Mouse (Mus musculus) midbrain, embryonic 12.5 days (tissue): ENCODE measurements at regions not wholly inside any gene's neighbourhood (a gene's known extent, or its start where the extent isn't known, plus 50 kb on each side); places are given as distances from the start of the nearest gene placed in this dataset.

ENCODE experiments used
- ATAC-seq: fragments of 200-750 bp; cut with Nextera tagmentation; 2 replicates; pipeline ENCODE4 v1.8.0; 2017; ENCODE audit warnings: low read depth, moderate TSS enrichment, moderate library complexity; ENCODE audit not compliant: low FRiP score
- H3K27ac ChIP-seq: fragments of 300-500 bp; sonication (generic); replicated peaks from 2 replicates; pipeline ENCODE4 v1.5.1; 2016; ENCODE audit warnings: mild to moderate bottlenecking
- H3K27me3 ChIP-seq: fragments of 300-500 bp; sonication (generic); 2 replicates; pipeline ENCODE4 v1.6.1; 2016; ENCODE audit warnings: mild to moderate bottlenecking
- H3K36me3 ChIP-seq: fragments of 300-500 bp; sonication (generic); 2 replicates; pipeline ENCODE4 v1.6.1; 2016
- H3K4me1 ChIP-seq: fragments of 300-500 bp; sonication (generic); 2 replicates; pipeline ENCODE4 v1.6.1; 2016
- H3K4me2 ChIP-seq: fragments of 300-500 bp; sonication (generic); replicated peaks from 2 replicates; pipeline ENCODE4 v1.6.1; 2016; ENCODE audit warnings: mild to moderate bottlenecking, moderate library complexity
- H3K4me3 ChIP-seq: fragments of 300-500 bp; sonication (generic); 2 replicates; pipeline ENCODE4 v1.5.1; 2016; ENCODE audit warnings: mild to moderate bottlenecking
- H3K9ac ChIP-seq: fragments of 300-500 bp; sonication (generic); replicated peaks from 2 replicates; pipeline ENCODE4 v1.6.1; 2016; ENCODE audit warnings: mild to moderate bottlenecking, moderate library complexity
- H3K9me3 ChIP-seq: fragments of 300-500 bp; sonication (generic); 2 replicates; pipeline ENCODE4 v1.6.1; 2016; ENCODE audit warnings: mild to moderate bottlenecking
- WGBS: fragments of 180-500 bp; shearing (Covaris S2); methylation state at CpG from one replicate; pipeline ENCODE4 v1.1.7; 2016; 5-methylcytosine and 5-hydroxymethylcytosine counted together

DNA sequence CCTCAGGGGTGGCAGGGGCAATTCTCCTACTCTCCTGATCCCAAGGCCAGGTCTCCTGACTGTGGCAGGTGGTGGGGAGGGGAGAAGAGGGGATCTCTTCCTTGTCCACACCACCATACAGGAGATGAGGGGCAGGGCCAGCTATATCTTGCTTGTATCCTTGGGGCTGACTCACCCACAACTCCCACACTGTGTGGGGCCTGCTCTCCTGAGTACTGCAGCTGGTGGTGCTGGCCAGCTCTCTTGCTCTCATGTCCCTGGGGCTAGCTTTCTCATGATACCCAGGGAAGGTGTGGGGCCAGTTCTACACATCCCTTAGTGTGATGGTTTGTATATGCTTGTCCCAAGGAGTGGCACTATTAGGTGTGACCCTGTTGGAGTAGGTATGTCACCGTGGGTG lies 177.4 kb downstream of the Shq1 start:
- Histone ChIP-seq H3K27me3 (peaks cover 10% of the 10 kb centered on the region), H3K9me3 (no peaks in the 10 kb centered on the region), H3K9ac (no peak overlapping the region), H3K4me1 (peaks cover 5% of the 10 kb centered on the region; the same call in 1 of the 2 replicates), H3K4me3 (no peak overlapping the region), H3K27ac (no peak overlapping the region), H3K4me2 (no peak overlapping the region), H3K36me3 (no peaks in the 10 kb centered on the region)
- ATAC-seq = no peak
- WGBS = 65% methylated on average over 1 of the region's 1 CpGs

DNA sequence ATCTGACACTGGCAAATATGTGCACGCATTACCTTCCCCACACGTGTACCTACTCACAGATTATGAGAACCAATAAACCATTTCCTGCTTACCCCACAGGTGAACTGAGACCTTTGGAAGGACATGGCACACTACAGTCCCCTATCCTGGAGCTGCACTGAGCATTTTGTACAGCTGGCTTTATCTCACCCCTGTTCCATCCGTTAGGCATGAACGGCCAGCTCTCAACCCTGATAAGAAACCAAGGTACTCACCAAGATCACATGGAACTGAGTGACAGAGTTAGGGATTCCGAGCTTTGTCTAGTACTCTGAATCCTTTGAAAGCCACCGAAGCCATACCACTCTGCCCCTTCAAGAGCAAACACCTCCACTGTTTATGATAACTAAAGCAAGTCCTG lies 179.1 kb downstream of the Shq1 start:
- Histone ChIP-seq H3K9ac (no peak overlapping the region), H3K4me1 (peaks cover 5% of the 10 kb centered on the region; the same call in 1 of the 2 replicates)
- no peak for ATAC-seq

DNA sequence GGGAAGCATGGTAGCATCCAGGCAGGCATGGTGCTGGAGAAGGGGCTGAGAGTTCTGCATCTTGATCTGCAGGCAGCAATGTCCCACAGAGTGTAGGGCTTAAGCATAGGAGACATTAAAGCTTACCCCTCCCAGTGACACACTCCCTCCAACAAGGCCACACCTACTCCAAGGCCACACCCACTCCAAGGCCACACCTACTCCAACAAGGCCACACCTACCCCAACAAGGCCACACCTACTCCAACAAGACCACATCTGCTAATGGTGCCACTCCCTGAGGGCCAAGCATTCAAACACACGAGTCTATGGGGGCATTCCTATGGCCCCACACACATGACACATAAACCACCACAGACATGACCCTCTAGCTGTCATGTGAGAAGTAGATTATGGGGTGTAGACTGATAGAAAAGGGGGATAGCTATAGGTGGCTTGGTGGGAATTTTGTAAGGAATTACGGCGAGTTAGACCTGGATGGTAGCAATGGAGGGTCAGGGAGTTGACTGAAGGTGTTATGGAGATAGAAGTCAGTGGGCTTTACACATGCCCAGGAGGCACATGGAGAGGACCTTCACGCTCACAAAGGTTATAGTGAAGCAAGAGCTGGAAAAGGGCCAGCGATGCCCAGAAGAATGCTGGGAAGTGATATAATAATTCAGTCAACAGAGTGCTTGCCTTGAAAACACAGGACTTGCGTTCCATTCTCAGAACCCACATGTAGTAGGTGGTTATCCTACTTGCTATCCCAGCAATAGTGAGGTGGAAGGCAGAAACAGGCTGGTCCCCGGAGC lies 179.8 kb downstream of the Shq1 start:
- ATAC-seq = no peak
- Histone ChIP-seq H3K27ac (no peak overlapping the region), H3K9ac (no peak overlapping the region), H3K27me3 (peaks cover 3% of the 10 kb centered on the region; the same call in 1 of the 2 replicates), H3K4me1 (peaks cover 5% of the 10 kb centered on the region; the same call in 1 of the 2 replicates), H3K36me3 (no peaks in the 10 kb centered on the region), H3K4me2 (no peak overlapping the region), H3K9me3 (0 out of 2 replicates have a peak, but pooled peaks cover under 1% of the 10 kb centered on the region), H3K4me3 (no peak overlapping the region)
- 95% methylated on average over 7 of the region's 7 CpGs for WGBS

More for the DNA sequence above, 179.1 kb downstream of the Shq1 start:
- no peaks in the 10 kb centered on the region for H3K36me3 ChIP-seq
- no peak overlapping the region for H3K4me3 ChIP-seq
- peaks cover 3% of the 10 kb centered on the region; the same call in 1 of the 2 replicates for H3K27me3 ChIP-seq
- H3K4me2 ChIP-seq = no peak overlapping the region
- 93% methylated on average over 6 of the region's 6 CpGs for WGBS
- H3K27ac ChIP-seq = no peak overlapping the region
- no peaks in the 10 kb centered on the region for H3K9me3 ChIP-seq

DNA sequence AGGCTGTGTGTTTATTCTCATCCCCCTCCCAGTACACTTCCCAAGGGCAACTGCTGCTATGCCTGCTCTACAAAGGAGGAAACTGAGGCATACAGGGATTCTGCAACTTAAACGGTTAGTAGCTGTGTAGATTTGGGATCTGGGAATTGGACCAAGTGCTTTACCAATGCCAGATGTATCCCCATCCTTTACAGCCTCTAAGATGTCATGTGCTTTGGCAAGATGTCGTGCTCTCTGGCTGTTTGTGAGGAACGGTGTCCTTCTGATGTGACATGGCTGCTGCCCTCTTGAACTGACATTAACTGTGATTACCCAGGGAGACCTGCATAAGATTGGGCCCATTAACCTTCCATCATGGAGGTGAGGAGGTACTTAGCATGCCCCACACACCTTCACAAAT lies 187.1 kb downstream of the Shq1 start:
- Histone ChIP-seq H3K36me3 (no peaks in the 10 kb centered on the region), H3K27me3 (peaks cover 26% of the 10 kb centered on the region; the same call in 1 of the 2 replicates), H3K9me3 (peaks cover 17% of the 10 kb centered on the region; the same call in 1 of the 2 replicates), H3K4me2 (no peak overlapping the region), H3K4me1 (no peaks in the 10 kb centered on the region), H3K4me3 (no peak overlapping the region), H3K27ac (no peak overlapping the region), H3K9ac (no peak overlapping the region)
- no peak for ATAC-seq
- 80% methylated on average over 3 of the region's 3 CpGs for WGBS

DNA sequence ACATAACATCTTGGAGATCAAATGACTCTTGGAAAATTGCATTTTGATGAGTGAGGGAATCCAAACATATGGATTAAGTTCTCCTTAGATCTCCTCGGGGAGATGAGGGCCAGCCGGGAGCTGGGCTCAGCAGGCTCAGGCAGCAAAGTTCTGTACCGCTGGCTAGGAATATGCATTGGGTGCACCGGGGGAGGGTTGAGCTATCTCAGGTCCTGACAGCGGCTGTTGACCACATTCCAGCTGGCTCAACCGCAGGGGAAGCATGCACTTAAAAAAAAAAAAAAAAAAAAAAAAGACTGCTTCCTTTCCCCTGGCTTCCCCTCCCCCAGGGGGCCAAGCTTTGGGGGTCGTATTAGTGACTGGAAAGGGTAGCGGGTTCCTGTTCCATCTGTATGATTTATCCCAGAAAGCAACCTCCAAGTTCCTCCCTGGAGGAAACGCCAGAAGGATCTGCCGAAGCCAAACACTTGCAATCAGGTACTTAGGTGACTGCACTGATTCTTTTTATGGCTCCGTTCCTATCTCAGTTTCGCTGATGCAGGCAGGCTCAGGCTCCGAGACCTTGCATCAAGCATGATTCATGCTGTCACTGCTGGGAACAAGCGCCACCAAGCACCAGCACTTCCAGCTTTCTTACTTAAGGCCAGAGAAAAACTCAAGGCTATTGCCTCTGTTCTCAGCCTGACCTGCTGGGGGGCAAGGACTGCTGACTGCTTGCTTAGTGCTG lies 187.7 kb downstream of the Shq1 start:
- ATAC-seq = no peak

DNA sequence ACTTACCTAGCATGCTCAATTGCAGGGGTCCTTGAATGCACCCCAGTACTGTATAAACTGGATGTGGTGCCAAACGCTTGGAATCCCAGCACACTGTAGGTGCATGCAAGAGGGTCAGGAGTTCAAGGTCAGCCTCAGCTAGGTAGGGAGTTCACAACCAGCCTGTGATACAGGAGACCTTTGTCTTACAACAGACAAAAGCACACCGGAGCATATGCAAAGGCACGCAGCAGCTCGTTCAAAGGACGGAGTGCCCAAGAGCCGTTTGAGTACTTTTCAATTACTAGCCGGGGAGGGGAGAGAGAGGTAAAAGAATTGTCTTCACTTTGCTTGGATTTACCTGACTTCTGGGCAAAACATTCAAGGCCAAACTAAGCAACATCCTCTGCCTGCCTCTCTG lies 188.4 kb downstream of the Shq1 start:
- Histone ChIP-seq H3K4me3 (no peak overlapping the region), H3K36me3 (no peaks in the 10 kb centered on the region), H3K9ac (no peak overlapping the region), H3K27ac (no peak overlapping the region), H3K27me3 (peaks cover 26% of the 10 kb centered on the region; the same call in 1 of the 2 replicates), H3K4me1 (no peaks in the 10 kb centered on the region), H3K9me3 (peaks cover 17% of the 10 kb centered on the region; the same call in 1 of the 2 replicates), H3K4me2 (no peak overlapping the region)
- WGBS = 29% methylated on average over 7 of the region's 7 CpGs
- no peak for ATAC-seq

More for the DNA sequence above, 187.7 kb downstream of the Shq1 start:
- Histone ChIP-seq H3K4me3 (no peak overlapping the region), H3K9me3 (peaks cover 17% of the 10 kb centered on the region; the same call in 1 of the 2 replicates), H3K27ac (no peak overlapping the region), H3K36me3 (no peaks in the 10 kb centered on the region), H3K9ac (no peak overlapping the region), H3K27me3 (peaks cover 26% of the 10 kb centered on the region; the same call in 1 of the 2 replicates), H3K4me2 (no peak overlapping the region), H3K4me1 (no peaks in the 10 kb centered on the region)
- 20% methylated on average over 14 of the region's 14 CpGs for WGBS

DNA sequence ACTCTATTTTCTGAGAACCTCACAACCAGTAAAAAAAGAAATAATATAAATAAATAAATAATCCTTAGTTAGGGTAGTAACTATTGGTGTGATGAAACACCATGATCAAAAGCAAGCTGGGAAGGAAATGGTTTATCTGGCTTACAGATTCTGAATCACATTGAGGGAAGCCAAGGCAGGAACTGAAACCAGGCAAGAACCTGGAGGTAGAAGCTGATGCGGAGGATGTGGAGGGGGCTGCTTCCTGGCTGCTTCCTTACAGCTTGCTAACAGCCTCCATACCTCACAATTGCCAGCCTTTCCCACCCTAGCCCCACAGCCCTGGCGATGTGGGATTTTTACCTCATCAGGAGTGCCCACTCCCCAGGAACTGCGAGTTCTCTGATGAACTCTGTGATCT lies 190.4 kb downstream of the Shq1 start:
- H3K4me1 ChIP-seq = no peaks in the 10 kb centered on the region
- no peak overlapping the region for H3K9ac ChIP-seq
- no peak for ATAC-seq
- no peaks in the 10 kb centered on the region for H3K36me3 ChIP-seq
- 88% methylated on average over 3 of the region's 3 CpGs for WGBS
- H3K27ac ChIP-seq = no peak overlapping the region
- H3K9me3 ChIP-seq = peaks cover 11% of the 10 kb centered on the region; the same call in 1 of the 2 replicates
- peaks cover 31% of the 10 kb centered on the region for H3K27me3 ChIP-seq
- no peak overlapping the region for H3K4me3 ChIP-seq
- H3K4me2 ChIP-seq = no peak overlapping the region

DNA sequence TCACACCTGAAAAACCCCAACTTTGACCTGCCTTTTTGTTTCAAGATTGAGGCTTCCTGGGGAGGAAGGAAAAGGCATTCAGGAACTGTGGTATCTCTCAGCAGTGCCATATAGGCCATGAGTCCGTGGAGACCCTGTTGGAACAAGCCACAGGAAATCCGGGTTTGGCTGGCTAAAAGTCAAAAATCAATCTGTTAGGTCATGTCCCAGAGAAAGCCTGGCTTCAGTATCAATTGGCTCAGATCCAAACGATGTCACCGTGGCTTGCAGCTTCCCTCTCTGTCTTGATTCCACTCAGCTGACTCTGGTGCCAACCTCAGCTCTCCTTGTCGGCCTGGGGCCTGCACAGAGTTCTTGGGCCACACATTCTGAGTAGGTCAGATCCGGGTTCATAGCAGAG lies 191.1 kb downstream of the Shq1 start:
- Histone ChIP-seq H3K27me3 (peaks cover 31% of the 10 kb centered on the region), H3K4me1 (no peaks in the 10 kb centered on the region), H3K4me3 (no peak overlapping the region), H3K27ac (no peak overlapping the region), H3K36me3 (no peaks in the 10 kb centered on the region), H3K4me2 (no peak overlapping the region), H3K9me3 (0 out of 2 replicates have a peak, but pooled peaks cover 4% of the 10 kb centered on the region), H3K9ac (no peak overlapping the region)
- WGBS = 66% methylated on average over 6 of the region's 6 CpGs
- ATAC-seq = no peak

DNA sequence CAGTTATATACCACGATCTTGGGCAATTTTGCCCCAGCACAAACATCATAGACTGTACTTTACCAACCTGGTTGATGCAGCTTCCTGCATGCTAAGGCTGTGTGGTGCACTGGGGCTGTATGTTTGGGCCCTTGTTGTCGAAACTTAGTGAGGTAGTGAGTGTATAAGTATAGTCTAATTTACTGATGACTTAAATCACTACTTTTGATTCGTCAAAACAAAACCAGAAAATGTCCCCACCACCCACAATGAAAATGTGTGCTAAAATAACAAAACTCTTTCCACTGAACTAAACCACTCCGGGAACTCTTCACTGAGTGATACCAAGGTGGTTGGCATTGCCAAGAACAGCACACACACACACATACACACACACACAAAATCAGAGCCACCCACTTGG lies 191.5 kb downstream of the Shq1 start:
- Histone ChIP-seq H3K4me2 (no peak overlapping the region), H3K4me3 (no peak overlapping the region), H3K27ac (no peak overlapping the region), H3K36me3 (no peaks in the 10 kb centered on the region), H3K27me3 (peaks cover 29% of the 10 kb centered on the region), H3K4me1 (0 out of 2 replicates have a peak, but pooled peaks cover 2% of the 10 kb centered on the region), H3K9ac (no peak overlapping the region), H3K9me3 (no peaks in the 10 kb centered on the region)
- no peak for ATAC-seq
- 87% methylated on average over 4 of the region's 4 CpGs for WGBS

DNA sequence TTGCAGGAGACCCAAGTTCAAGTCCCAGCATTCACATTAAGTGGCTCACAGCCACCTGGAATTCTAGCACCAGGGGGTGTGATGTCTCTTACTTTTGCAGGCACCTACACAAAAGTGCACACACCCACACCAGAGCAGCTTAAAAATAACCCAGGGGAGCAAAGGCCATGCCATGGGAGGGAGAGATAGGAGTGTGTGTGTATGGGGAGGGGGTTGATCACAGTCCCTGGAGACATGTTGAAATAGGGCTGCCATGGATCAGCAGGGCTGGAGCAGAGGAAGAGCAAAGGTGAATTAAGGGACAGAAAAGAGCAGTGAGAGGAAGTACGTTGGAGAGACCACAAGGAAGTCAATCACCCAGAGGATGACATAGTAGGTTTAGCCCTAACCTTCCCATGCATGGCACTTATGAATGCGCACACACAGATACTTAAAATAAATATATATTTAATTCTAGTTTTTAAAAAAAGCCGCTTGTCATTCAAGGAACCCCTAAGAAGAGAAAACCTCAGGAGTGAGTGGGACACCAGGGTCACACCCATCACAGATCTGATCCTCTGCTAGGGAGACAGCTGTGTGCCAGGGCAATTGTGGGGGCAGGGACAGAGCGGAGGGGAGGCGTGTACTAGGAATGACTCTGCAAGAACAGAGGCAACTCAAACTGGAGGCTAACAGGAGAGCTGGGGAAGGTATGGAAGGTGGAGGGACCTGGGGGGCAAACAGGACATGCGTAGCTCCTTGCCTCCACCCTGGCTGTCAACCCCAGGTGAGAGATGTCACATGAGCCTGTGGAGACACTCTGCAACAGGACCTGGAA lies 189.5 kb upstream of the Rybp start:
- no peaks in the 10 kb centered on the region for H3K36me3 ChIP-seq
- no peak overlapping the region for H3K27ac ChIP-seq
- H3K4me2 ChIP-seq = no peak overlapping the region
- peaks cover 4% of the 10 kb centered on the region; the same call in 1 of the 2 replicates for H3K9me3 ChIP-seq
- ATAC-seq = no peak
- H3K9ac ChIP-seq = no peak overlapping the region
- 87% methylated on average over 6 of the region's 6 CpGs for WGBS
- H3K27me3 ChIP-seq = peaks cover 9% of the 10 kb centered on the region; the same call in 1 of the 2 replicates
- H3K4me3 ChIP-seq = no peak overlapping the region
- H3K4me1 ChIP-seq = 0 out of 2 replicates have a peak, but pooled peaks cover 2% of the 10 kb centered on the region

DNA sequence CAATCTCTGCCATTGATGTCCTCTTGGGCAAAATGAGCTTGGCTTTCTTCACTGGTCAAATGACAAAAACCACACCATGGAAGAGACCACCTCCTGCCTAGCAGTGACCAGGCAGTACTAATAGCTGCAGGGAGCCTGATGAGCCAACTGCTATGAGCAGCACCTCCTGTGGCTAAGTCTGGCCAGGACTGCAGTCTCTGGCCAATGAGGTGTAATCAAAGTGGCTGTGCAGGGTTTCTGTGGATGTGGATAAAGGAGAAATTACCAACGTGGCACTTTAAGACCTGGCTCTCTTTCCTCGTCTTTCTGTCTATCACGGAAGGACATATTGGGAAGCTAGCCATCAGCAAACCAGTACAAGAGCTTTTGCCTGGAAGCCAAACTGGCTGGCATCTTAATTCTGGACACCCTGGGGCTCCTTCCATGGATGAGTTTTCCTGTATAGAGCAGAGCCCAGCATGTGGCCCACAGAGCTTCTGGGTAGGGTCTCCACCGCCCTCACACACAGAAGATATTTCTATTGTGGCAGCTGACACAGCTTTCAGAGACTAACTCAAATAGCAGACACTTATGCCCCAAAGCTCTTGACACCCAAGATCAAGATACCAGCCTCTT lies 188.2 kb upstream of the Rybp start:
- H3K36me3 ChIP-seq = no peaks in the 10 kb centered on the region
- ATAC-seq = no peak
- H3K9ac ChIP-seq = no peak overlapping the region
- H3K27me3 ChIP-seq = peaks cover 5% of the 10 kb centered on the region; the same call in 1 of the 2 replicates
- no peak overlapping the region for H3K27ac ChIP-seq
- H3K9me3 ChIP-seq = peaks cover 8% of the 10 kb centered on the region; the same call in 1 of the 2 replicates
- no peak overlapping the region for H3K4me3 ChIP-seq
- 0 out of 2 replicates have a peak, but pooled peaks cover 2% of the 10 kb centered on the region for H3K4me1 ChIP-seq
- 55% methylated on average over 4 of the region's 4 CpGs for WGBS
- H3K4me2 ChIP-seq = no peak overlapping the region
